Mouse (Mus musculus): ENCODE results near the gene Eefsec. TPM values are rescaled to one million over a fixed set of nuclear protein-coding genes. Genes with fewer than 3 reads are reported as not detected.

Eefsec gene
- total and polyA plus RNA-seq, 2 experiments from 2014 or later = 22.9 to 28.4 TPM

DNA sequence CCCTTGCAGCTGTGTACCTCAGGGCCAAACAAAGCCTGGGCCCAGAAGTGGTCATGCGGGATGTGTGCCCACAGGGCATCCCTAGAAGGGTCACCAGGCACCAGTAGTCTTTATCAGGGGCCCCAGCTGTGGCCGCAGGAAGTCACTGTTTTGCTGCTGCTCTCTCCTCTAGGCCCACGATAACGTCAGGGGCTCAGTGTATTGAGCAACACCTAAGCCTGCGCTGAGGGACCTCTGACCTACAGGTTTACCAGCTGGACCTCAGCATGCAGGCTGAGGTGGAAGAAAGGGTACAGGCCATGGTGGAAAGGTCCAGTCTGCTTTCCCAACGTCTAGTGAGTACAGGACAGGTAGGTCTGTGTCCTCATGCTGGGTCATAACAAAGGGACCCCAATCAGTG, 192.3 kb downstream of the Eefsec start:
- ATAC-seq = no peak
- no peaks in the 10 kb centered on the region for H3K27me3 ChIP-seq (ENCODE audit: insufficient read depth, low read length)
- H3K4me1 ChIP-seq (ENCODE audit: insufficient read depth) = no peaks in the 10 kb centered on the region
- H3K36me3 ChIP-seq (ENCODE audit: insufficient read depth) = 0 out of 2 replicates have a peak, but pooled peaks cover 5% of the 10 kb centered on the region
- 84% methylated on average over 6 of the region's 6 CpGs for WGBS
- no peak for DNase-seq
- H3K9me3 ChIP-seq (ENCODE audit: low read length) = no peaks in the 10 kb centered on the region
- no peak overlapping the region for H3K27ac ChIP-seq (ENCODE audit: low read depth, low read length)
- H3K4me2 ChIP-seq (ENCODE audit: low read depth) = no peak overlapping the region
- H3K9ac ChIP-seq = no peak overlapping the region
- TF ChIP-seq CTCF (IDR thresholded peaks at IDR 0.05; ENCODE audit: low read depth) = no peak
- no peak overlapping the region for H3K4me3 ChIP-seq (ENCODE audit: low read depth, low read length)

DNA sequence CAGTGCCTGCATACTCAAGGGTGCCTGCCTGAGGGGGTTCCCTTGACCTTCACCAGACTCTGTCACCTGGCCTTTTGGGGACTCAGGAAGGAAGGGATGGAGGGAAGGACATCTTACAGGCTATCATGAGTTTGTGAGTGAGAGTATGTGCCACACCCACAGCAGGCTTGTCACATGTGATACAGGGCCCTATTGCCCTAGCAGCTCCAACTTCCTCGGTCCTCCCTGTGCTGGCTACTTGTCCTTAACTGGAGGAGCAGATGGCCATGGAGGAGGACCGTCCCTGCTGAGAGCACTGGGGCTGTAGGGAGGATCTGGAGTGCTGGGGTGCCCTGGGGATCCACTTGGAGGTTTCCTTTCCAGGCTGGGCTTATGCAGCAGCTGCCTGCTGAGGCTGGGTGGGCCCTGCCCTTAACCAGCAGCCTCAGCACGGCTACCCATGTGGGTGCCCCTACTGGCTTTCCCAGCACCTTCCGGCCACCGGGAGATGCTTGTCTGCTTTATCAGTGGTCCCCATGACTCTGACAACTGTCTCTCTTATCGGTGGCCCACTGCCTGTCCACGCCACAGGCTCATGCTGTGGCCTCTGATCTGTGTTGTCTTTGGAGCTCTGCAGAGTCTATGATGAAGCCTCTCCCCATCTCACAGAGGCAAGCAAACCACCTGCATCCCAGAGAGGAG, 194.4 kb downstream of the Eefsec start:
- no peak overlapping the region for H3K9ac ChIP-seq
- H3K27ac ChIP-seq (ENCODE audit: low read depth, low read length) = no peak overlapping the region
- no peaks in the 10 kb centered on the region for H3K27me3 ChIP-seq (ENCODE audit: insufficient read depth, low read length)
- H3K9me3 ChIP-seq (ENCODE audit: low read length) = no peaks in the 10 kb centered on the region
- WGBS = 87% methylated on average over 7 of the region's 7 CpGs
- no peaks in the 10 kb centered on the region for H3K4me1 ChIP-seq (ENCODE audit: insufficient read depth)
- no peak for ATAC-seq
- no peak overlapping the region for H3K4me2 ChIP-seq (ENCODE audit: low read depth)
- DNase-seq = no peak
- H3K4me3 ChIP-seq (ENCODE audit: low read depth, low read length) = no peak overlapping the region
- TF ChIP-seq CTCF (IDR thresholded peaks at IDR 0.05; ENCODE audit: low read depth) = no peak
- 0 out of 2 replicates have a peak, but pooled peaks cover 5% of the 10 kb centered on the region for H3K36me3 ChIP-seq (ENCODE audit: insufficient read depth)

DNA sequence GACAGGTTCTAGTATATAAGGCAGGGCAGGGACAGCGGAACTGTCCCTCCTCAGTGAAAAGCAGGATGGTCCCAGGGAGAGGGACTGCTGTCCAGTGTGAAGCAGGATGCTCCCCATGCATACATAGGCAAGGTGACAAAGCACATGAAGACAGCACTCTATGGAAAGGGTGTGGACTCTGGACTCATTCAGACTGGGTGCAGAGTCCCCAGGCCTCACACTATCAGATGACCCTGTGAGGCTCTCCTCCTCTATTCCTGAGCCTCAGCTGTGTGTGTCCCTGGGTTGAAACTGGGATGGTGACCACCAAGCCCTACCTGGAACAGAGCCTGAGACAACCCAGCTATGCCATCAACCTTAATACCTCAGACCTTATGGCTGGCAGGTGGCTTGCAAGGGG, 194.9 kb downstream of the Eefsec start:
- Histone ChIP-seq H3K27ac (ENCODE audit: low read depth, low read length) (no peak overlapping the region), H3K4me1 (ENCODE audit: insufficient read depth) (no peaks in the 10 kb centered on the region), H3K9ac (no peak overlapping the region), H3K4me3 (ENCODE audit: low read depth, low read length) (no peak overlapping the region), H3K9me3 (ENCODE audit: low read length) (no peaks in the 10 kb centered on the region), H3K4me2 (ENCODE audit: low read depth) (no peak overlapping the region), H3K36me3 (ENCODE audit: insufficient read depth) (0 out of 2 replicates have a peak, but pooled peaks cover 3% of the 10 kb centered on the region), H3K27me3 (ENCODE audit: insufficient read depth, low read length) (no peaks in the 10 kb centered on the region)
- ATAC-seq = no peak
- WGBS = 100% methylated on average over 1 of the region's 1 CpGs
- no peak for DNase-seq
- TF ChIP-seq CTCF (IDR thresholded peaks at IDR 0.05; ENCODE audit: low read depth) = no peak

DNA sequence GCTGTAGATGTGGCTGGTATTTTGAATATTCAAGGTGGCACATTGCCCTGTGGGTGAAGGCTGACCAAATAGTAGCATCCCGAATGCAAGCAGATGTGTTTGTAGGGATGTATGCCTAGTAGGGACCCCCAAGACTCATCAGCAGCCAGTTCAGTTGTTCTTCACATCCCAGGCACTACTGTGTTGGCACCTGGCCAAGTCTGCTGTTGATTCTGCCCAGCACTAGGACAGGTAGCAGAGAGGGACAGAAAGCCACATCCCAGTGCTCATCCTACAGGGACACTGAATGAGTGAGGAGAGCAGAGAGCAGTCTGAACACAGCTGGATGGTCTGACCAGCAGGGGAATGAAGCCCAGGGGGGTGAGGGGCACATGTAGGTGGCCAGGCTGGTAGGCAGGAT, 197.1 kb downstream of the Eefsec start:
- H3K27ac ChIP-seq (ENCODE audit: low read depth, low read length) = no peak overlapping the region
- no peak overlapping the region for H3K4me2 ChIP-seq (ENCODE audit: low read depth)
- no peak for TF ChIP-seq CTCF (IDR thresholded peaks at IDR 0.05; ENCODE audit: low read depth)
- H3K27me3 ChIP-seq (ENCODE audit: insufficient read depth, low read length) = no peaks in the 10 kb centered on the region
- DNase-seq = no peak
- H3K36me3 ChIP-seq (ENCODE audit: insufficient read depth) = no peaks in the 10 kb centered on the region
- WGBS = 85% methylated on average over 1 of the region's 1 CpGs
- no peaks in the 10 kb centered on the region for H3K9me3 ChIP-seq (ENCODE audit: low read length)
- no peak overlapping the region for H3K4me3 ChIP-seq (ENCODE audit: low read depth, low read length)
- no peak for ATAC-seq
- H3K4me1 ChIP-seq (ENCODE audit: insufficient read depth) = no peaks in the 10 kb centered on the region
- H3K9ac ChIP-seq = no peak overlapping the region

DNA sequence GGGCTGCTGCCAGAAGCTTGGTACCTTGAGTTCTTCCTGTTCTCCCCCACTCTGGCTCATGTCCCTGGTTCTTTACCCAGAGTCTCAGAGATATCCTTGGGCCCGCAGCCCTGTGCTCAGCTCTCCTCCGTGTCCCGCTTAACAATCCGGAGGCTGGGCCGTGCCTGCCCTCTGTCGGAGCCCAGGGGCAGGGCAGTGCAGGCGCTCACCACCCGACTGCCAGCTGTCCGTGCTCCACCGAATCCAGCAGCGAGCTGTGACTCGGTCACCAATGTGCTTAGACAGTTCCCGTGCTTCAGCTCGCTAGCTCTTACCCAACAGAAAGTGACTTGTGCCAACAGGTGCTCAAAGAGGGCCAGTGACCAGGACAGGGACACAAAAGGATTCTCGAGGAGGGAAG, 203.7 kb downstream of the Eefsec start:
- WGBS = 4% methylated on average over 15 of the region's 15 CpGs
- no peaks in the 10 kb centered on the region for H3K9me3 ChIP-seq (ENCODE audit: low read length)
- H3K36me3 ChIP-seq (ENCODE audit: insufficient read depth) = no peaks in the 10 kb centered on the region
- H3K4me1 ChIP-seq (ENCODE audit: insufficient read depth) = no peaks in the 10 kb centered on the region
- no peak overlapping the region for H3K27ac ChIP-seq (ENCODE audit: low read depth, low read length)
- no peaks in the 10 kb centered on the region for H3K27me3 ChIP-seq (ENCODE audit: insufficient read depth, low read length)
- peak; percentile 66 for TF ChIP-seq CTCF (IDR thresholded peaks at IDR 0.05; ENCODE audit: low read depth)
- H3K4me3 ChIP-seq (ENCODE audit: low read depth, low read length) = no peak overlapping the region
- H3K4me2 ChIP-seq (ENCODE audit: low read depth) = no peak overlapping the region
- no peak overlapping the region for H3K9ac ChIP-seq
- ATAC-seq (peak; percentile 81), DNase-seq (peak; percentile 47)

DNA sequence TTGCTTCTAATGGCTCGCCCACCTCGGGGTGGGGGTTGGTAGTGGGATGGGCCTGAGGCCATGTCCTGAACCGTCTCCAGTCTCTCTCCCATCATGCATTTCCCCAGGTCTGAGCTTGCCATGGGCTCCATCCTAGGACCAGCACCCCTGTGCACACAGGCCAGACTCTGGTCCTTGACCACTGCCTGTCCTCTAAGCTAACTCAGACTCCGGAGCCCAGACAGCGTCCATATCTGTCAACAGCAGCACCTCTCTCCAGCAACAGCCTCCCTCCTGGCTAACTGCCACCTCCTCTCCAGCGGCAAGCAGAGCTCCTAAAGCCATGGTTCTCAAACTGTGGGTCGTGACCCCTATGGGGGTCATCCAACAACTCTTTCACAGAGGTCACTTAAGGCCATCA, 209.8 kb downstream of the Eefsec start:
- no peak for TF ChIP-seq CTCF (IDR thresholded peaks at IDR 0.05; ENCODE audit: low read depth)
- DNase-seq (no peak), ATAC-seq (no peak)
- WGBS = 19% methylated on average over 7 of the region's 7 CpGs
- Histone ChIP-seq H3K27me3 (ENCODE audit: insufficient read depth, low read length) (no peaks in the 10 kb centered on the region), H3K9ac (no peak overlapping the region), H3K4me3 (ENCODE audit: low read depth, low read length) (no peak overlapping the region), H3K9me3 (ENCODE audit: low read length) (no peaks in the 10 kb centered on the region), H3K36me3 (ENCODE audit: insufficient read depth) (no peaks in the 10 kb centered on the region), H3K4me1 (ENCODE audit: insufficient read depth) (no peaks in the 10 kb centered on the region), H3K27ac (ENCODE audit: low read depth, low read length) (no peak overlapping the region), H3K4me2 (ENCODE audit: low read depth) (no peak overlapping the region)

DNA sequence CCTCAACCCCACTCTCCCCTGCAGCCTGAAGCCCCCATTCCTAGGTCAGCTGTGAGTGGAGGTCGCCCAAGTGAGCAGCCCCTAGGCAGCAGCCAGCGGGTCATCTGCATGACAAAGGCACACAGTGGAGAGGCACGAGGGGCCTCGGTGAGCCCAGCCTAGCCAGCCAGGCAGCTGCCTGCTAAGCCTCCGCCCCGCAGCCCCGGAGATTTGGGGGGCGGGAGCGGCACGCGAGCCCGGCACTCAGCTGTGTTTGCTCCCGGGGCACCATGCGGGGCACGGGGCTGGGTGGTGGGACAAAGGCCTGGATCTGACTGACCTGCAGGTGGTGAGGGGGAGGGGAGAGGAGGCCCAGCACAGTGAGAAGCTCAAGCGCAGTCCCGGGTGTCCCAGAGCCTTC, 210.4 kb downstream of the Eefsec start:
- H3K36me3 ChIP-seq (ENCODE audit: insufficient read depth) = no peaks in the 10 kb centered on the region
- no peaks in the 10 kb centered on the region for H3K9me3 ChIP-seq (ENCODE audit: low read length)
- H3K4me2 ChIP-seq (ENCODE audit: low read depth) = peak overlapping the region; percentile 32; the same call in 1 of the 2 replicates
- DNase-seq (peak; percentile 13), ATAC-seq (peak; percentile 74)
- H3K4me1 ChIP-seq (ENCODE audit: insufficient read depth) = no peaks in the 10 kb centered on the region
- H3K4me3 ChIP-seq (ENCODE audit: low read depth, low read length) = no peak overlapping the region; the same call in 1 of the 2 replicates
- H3K27ac ChIP-seq (ENCODE audit: low read depth, low read length) = no peak overlapping the region
- 2% methylated on average over 17 of the region's 17 CpGs for WGBS
- H3K9ac ChIP-seq = no peak overlapping the region
- TF ChIP-seq CTCF (IDR thresholded peaks at IDR 0.05; ENCODE audit: low read depth) = no peak
- no peaks in the 10 kb centered on the region for H3K27me3 ChIP-seq (ENCODE audit: insufficient read depth, low read length)
